Mouse (Mus musculus) left cerebral cortex, postnatal 14 days (tissue): Measurements from ENCODE around the gene Rad9b. TPM values are rescaled to one million over a fixed set of nuclear protein-coding genes. Genes with fewer than 3 reads are reported as not detected.

Experiments used
- DNase-seq, 2 experiments: peaks; one replicate each; pipeline ENCODE4 v3.0.0; 2021 to 2022; ENCODE audit warnings: low spot score in 2 of 2, mixed read lengths in 1 of 2
- intact Hi-C: fragments of 180-260 bp; cut with DNase I; formaldehyde crosslinking; loops from one replicate; pipeline ENCODE4 v1.15.1; 2025
- long read RNA-seq, 2 experiments: library from polyadenylated mRNA; stranded (forward); transcript quantifications; one replicate each; pipeline ENCODE4 v2.0.0; 2021
- total RNA-seq, 2 experiments: library from RNA; stranded (reverse); gene quantifications; 2 replicates each; pipeline ENCODE4 v1.2.3; 2021

Gene Rad9b
- 1 to 10 TPM; 3.0 to 3.7 TPM for total RNA-seq
- long read RNA-seq, experiment 1, partial matches to known transcripts, result 0 of 1 reads
- long read RNA-seq, experiment 1, other reads (novel, unspliced or antisense), result 1 of 1 reads
- long read RNA-seq, experiment 2, partial matches to known transcripts, result 0 of 2 reads
- long read RNA-seq, experiment 2, other reads (novel, unspliced or antisense), result 1 of 2 reads

GRCm38 (mm10) chr5:122353807-122354491 lies at the start of gene Rad9b, which contains the start of gene Vps29:
TSS of gene Rad9b (minus strand) at chr5:122354233.
TSS of gene Vps29 (plus strand) at chr5:122354369.
- intact Hi-C loops, result no loop called here
- DNase-seq, result peak; percentile 98 to 99

- intact Hi-C loops, result loop anchor here (5.0 kb wide), 2 partner anchors 224 to 324 kb away; no protein-coding TSS in a partner anchor
- DNase-seq, result no peak
Measured at GRCm38 (mm10) chr5:122403362-122403761, 49.3 kb upstream of the Rad9b start.

GRCm38 (mm10) chr5:122402772-122403171 lies 48.7 kb upstream of the Rad9b start:
- intact Hi-C loops, result loop anchor here (5.0 kb wide), 2 partner anchors 225 to 325 kb away; no protein-coding TSS in a partner anchor
- DNase-seq, result peak; percentile 63 to 84

- intact Hi-C loops, result loop anchor here (5.0 kb wide), 2 partner anchors 225 to 325 kb away; no protein-coding TSS in a partner anchor
- DNase-seq, result no peak
Measured at GRCm38 (mm10) chr5:122402160-122402559, 48.1 kb upstream of the Rad9b start.

GRCm38 (mm10) chr5:122401303-122401640 lies 47.2 kb upstream of the Rad9b start:
- intact Hi-C loops, result loop anchor here (5.0 kb wide), 2 partner anchors 226 to 326 kb away; no protein-coding TSS in a partner anchor

GRCm38 (mm10) chr5:122400628-122401302 lies 46.7 kb upstream of the Rad9b start:
- intact Hi-C loops, result loop anchor here (5.0 kb wide), 2 partner anchors 227 to 327 kb away; no protein-coding TSS in a partner anchor
- peak in 1 of 2 experiments; percentile 61 for DNase-seq

More at GRCm38 (mm10) chr5:122401303-122401640, 47.2 kb upstream of the Rad9b start:
- DNase-seq, result peak; percentile 64 to 76

- no peak for DNase-seq
- intact Hi-C loops, result loop anchor here (5.0 kb wide), 2 partner anchors 227 to 327 kb away; no protein-coding TSS in a partner anchor
Measured at GRCm38 (mm10) chr5:122399871-122400270, 45.8 kb upstream of the Rad9b start.

- intact Hi-C loops, result no loop called here
- DNase-seq, result no peak
Measured at GRCm38 (mm10) chr5:122397495-122397894, 43.5 kb upstream of the Rad9b start.

- DNase-seq, result no peak
- intact Hi-C loops, result no loop called here
Measured at GRCm38 (mm10) chr5:122396791-122397190, 42.8 kb upstream of the Rad9b start.

GRCm38 (mm10) chr5:122393887-122394286 lies 39.9 kb upstream of the Rad9b start:
- DNase-seq, result peak; percentile 78 to 85
- intact Hi-C loops, result loop anchor here (5.0 kb wide), 1 partner anchor 132 kb away; the partner anchor contains the start of gene Tctn1

- DNase-seq, result no peak
- intact Hi-C loops, result loop anchor here (5.0 kb wide), 1 partner anchor 130 kb away; the partner anchor contains the start of gene Tctn1
Measured at GRCm38 (mm10) chr5:122392227-122393004, 38.4 kb upstream of the Rad9b start.

- DNase-seq, result peak; percentile 93 to 95
- intact Hi-C loops, result loop anchor here (5.0 kb wide), 1 partner anchor 129 kb away; the partner anchor contains the start of gene Tctn1
Measured at GRCm38 (mm10) chr5:122391786-122392180, 37.8 kb upstream of the Rad9b start, which contains the start of gene Arpc3. TSS of gene Arpc3 (plus strand) at chr5:122391878.

- intact Hi-C loops, result loop anchor here (5.0 kb wide), 1 partner anchor 129 kb away; the partner anchor contains the start of gene Tctn1
- DNase-seq, result no peak
Measured at GRCm38 (mm10) chr5:122391178-122391785, 37.2 kb upstream of the Rad9b start.

- intact Hi-C loops, result loop anchor here (5.0 kb wide), 1 partner anchor 128 kb away; the partner anchor contains the start of gene Tctn1
- no peak for DNase-seq
Measured at GRCm38 (mm10) chr5:122390671-122391070, 36.6 kb upstream of the Rad9b start.

- DNase-seq, result no peak
- intact Hi-C loops, result loop anchor here (5.0 kb wide), 1 partner anchor 128 kb away; the partner anchor contains the start of gene Tctn1
Measured at GRCm38 (mm10) chr5:122390006-122390405, 36.0 kb upstream of the Rad9b start.

- peak; percentile 83 to 95 for DNase-seq
- intact Hi-C loops, result no loop called here
Measured at GRCm38 (mm10) chr5:122379374-122380155, 25.5 kb upstream of the Rad9b start.

GRCm38 (mm10) chr5:122378171-122378570 lies 24.1 kb upstream of the Rad9b start:
- intact Hi-C loops, result no loop called here
- no peak for DNase-seq
